Mouse (Mus musculus) urinary bladder, postnatal 10 days (tissue): ENCODE data around the gene Dna2.
A peak's percentile ranks its signal among the peaks of the same experiment; 100 is the strongest.
"Not testable (repeated sequence)": the region's sequence is repeated elsewhere in the genome, so short reads cannot be mapped to it uniquely, and the experiment has no call there.

Experiments used
- DNase-seq: peaks from one replicate; pipeline ENCODE4 v3.0.0; 2022; ENCODE audit warnings: low spot score

The Dna2 gene

DNA sequence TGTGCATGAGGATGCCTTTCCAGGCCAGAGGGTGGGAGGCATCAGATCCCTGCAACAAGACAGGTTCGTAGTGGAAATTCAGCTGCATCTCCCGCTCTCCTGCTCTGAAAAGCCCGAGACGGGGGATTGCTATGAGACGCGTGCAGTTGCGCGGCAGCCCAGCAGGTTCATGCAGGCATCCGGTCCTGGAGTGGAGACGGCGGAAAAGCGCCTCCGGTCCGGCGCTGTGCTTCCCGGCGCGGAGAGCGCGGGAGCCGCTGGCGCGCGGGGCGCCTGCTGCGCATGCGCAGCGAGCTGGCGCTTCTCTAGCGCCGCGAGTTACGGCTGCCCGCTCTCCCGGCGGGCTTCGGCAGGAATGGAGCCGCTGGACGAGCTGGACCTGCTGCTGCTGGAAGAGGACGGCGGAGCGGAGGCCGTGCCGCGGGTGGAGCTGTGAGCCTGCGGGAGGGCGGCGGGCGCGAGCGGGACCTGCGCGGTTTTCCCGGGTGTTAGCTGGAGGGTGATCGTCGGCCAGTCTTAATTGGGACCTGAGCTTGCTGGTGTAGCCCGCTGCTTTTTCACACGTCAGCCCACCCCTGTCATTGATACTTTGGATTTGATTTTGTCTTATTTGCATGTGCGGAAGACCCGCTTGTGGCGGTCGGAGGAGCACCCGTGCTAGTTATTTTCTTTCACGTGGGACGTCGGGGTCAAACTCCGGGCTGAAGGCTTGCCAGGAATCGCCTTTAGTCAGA lies at the start of gene Dna2:
Gene Dna2 (plus strand): TSS at position 289 of the 734 bp plus-strand sequence.
- DNase-seq, result no peak

DNA sequence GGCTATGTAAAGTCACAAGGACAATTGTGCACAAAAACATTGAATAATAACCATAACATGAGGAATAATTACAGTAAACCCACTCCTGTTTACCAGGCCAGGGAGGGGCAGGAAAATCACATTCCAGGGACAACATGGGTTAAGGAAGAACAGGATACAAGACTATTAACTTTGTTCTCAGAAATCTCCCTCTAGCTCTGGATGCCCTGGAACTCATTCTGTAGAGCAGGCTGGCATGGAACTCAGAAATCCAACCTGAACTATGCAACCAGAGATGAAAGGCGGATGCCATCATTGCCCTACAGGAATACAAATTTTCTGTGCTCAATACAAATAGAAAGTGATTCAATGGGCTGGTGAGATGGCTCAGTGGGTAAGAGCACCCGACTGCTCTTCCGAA lies 49.4 kb upstream of the Dna2 start:
- DNase-seq, result no peak

DNA sequence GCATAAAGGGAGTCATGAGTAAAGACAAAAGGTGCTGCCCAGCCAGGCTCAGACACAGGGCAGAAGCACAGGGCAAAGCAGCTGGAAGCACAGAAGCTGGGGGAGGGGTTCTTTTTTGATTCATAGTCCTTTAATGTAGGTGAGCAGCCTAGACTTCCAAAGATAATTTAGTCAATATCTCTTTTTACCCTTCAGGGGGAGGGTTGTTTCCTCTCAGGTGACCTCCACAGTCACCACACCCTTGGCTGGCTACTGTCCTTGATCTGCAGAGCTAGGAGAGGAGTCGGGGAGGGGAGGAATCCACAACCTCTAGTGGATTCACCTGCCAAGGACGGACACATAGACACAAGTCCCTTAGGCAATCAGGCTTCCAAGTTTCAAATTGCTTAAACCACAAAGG lies 48.8 kb upstream of the Dna2 start:
- no peak for DNase-seq

DNA sequence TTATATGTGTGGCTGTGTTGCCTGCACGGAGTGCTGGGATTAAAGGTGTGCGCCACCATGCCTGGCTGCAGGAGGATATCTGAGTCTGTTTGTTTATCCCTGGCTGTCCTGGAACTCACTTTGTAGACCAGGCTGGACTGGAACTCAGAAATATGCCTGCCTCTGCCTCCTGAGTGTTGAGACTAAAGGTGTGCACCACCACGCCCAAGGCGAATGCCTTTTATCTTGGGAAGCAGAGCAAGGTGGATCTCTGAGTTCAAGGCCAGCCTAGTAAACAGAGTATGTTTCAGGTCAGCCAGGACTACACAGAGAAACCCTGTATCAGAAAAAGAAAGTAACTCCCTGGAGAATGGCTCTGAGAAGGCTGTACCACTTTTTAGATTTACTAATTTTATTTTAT lies 46.7 kb upstream of the Dna2 start:
- DNase-seq, result no peak

DNA sequence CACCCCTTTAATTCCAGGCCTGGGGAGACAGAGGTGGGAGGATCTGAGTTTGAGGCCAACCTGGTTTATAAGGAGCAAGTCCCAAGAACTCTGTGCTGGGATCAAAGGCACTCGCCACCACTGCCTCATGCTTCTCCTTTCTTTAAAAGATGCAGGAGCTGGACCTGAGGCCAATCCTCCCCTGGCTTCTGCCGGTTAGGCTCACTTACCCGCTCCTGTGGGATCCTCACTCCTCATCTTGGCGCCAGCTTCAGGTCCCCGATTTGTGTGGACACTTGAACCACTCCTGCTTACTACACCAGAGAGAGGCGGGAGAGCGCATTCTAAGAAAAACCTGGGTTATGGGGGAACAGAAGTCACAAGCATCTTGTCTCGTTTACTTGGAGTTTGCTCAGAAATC lies 45.0 kb upstream of the Dna2 start:
- DNase-seq, result no peak

DNA sequence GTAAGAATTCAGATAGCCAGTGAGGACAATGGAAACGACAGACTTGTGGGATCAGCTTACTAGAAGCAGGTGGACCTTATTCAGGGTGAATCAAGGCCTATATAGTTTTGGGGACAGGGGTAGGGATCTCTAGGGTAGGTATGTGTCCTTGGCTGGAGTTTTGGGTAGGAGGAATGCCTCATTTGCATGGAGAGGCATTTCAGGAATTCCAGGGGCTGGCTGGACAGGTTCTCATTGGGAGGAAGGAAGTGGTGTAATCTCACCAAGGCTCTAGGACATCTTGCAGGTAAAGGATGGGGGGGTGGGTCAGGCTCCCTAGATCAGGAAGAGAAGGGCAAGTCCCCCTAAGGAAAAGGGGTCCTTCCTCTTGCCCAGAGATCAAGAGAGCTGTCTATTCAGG lies 44.0 kb upstream of the Dna2 start:
- DNase-seq, result no peak

DNA sequence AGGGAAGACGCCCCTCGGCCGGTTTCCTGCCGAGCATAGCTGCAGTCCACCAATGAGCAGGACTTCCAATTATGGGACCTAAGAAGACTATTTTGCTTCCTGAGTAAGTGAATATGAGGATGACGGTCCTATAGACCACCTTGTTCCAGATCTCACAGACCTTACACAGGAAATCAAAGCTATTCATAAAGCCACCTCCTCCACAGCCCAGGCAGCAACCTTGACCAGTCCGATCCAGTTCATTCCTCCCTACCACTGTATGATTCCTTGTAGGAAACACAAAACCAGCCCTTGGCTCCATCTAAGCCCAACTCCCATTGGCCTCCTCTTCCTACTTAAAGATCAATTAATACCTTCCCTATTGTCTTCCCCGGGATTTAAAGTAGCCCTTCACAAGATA lies 40.5 kb upstream of the Dna2 start:
- no peak for DNase-seq

DNA sequence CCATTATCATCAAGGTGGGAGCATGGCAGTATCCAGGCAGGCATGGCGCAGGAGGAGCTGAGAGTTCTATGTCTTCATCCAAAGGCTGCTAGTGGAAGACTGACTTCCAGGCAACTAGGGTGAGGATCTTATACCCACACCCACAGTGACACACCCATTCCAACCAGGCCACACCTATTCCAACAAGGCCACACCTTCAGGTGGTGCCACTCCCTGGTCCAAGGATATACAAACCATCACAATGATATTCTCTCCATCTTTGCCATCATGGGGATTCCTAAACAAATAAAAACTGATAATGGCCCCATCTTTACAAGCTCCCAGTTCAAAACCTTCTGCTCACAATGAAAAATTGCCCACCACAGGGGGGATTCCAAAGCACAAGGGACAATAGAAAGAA lies 37.9 kb upstream of the Dna2 start, which contains the start of gene Tet1:
Gene Tet1 (minus strand): TSS at position 101 of the 400 bp plus-strand sequence.
- not testable (repeated sequence) for DNase-seq

DNA sequence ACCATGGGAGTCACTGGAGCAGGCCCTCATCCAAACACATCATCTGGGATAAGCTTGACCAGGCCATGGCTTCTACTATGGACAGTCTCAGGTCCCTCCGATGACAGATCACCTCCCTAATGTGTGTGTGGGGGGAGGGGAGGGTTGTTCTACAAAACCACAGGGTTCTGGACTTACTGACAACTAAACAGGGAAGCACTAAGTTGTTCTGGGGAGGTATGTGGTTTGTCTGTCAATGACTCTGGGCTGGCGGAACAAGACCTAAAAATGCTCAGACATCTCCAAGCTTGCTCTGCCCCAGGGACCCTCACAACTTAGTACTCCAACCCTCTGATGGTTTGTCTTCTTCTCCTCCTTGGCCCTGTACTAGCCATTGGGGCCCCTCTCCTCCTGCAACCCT lies 35.7 kb upstream of the Dna2 start:
- no peak for DNase-seq

DNA sequence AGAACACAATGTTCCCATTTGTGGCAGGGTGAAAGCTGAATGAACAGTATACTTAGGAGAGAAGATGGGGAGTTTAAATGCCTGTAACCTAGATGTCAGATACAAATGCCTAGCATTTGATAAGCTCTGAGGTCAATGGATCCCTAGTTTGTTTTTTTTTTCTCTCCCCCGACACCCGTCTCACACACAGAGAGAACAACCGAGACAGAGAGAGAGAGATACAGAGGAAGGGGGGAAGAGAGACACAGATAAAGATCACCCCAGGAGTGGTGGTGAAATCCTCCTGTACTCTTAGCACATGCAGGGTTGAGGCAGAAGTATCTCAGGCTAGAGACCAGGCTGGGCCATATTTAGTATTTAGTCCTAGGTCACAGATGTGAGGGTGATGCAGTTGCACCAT lies 27.8 kb upstream of the Dna2 start:
- no peak for DNase-seq

DNA sequence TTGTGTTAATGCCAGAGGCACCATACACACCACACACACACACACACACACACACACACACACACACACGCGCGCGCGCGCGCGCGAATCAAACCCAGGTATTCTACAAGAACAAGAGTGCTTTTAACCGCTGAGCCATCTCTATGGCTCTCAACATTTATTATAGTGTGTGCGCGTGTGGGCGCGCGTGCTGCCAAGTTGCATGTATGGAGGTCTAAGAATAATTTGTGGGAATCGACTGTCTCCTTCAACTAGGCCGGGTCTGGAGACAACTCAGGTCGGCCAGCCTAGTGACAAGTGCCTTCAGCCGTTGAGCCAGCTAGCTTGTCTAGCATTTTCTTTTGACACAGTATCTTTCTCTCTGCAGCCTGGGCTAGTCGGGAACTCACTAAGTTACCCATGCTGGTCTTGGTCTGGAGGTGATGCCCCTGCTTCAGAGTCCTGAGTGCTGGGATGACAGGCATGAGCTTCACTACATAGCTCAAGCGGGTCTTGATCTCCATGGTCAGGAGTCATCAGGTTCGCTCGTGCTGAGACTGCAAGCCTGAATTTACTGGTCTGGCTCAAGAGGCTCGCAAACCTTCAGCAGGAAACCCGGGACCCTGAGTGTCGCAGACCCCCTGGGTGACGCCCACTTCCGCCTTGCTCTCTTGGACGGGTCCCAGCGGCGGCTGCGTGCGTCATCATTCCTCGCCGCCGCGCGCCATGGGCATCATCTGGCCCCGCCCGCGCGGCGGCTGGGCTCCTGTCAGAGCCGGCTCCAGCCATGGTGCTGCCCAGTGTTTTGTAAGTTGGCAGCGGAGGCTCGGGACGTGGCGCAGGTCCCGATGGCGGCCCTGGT lies 26.7 kb upstream of the Dna2 start, which contains the start of gene Slc25a16:
Gene Slc25a16 (plus strand): TSS at position 709 of the 841 bp plus-strand sequence.
- DNase-seq, result peak; percentile 56

DNA sequence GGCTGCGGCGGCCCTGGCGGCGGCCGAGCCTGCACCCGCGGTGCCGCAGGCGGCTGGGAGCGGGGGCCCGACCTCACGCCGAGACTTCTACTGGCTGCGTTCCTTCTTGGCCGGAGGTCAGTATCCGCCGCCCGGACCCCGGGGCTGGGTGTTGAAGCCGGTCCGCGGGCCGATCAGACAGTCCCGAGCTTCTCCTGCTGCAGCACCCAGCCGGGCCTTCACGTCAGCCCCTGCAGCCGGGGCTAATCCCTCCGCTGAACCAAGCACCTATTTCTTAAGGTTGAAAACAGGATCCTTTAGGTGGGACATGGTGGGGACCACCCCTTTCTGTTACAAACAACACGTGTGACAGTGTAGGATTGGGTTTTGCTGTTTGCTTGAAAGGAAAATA lies 26.1 kb upstream of the Dna2 start:
- DNase-seq, result no peak

DNA sequence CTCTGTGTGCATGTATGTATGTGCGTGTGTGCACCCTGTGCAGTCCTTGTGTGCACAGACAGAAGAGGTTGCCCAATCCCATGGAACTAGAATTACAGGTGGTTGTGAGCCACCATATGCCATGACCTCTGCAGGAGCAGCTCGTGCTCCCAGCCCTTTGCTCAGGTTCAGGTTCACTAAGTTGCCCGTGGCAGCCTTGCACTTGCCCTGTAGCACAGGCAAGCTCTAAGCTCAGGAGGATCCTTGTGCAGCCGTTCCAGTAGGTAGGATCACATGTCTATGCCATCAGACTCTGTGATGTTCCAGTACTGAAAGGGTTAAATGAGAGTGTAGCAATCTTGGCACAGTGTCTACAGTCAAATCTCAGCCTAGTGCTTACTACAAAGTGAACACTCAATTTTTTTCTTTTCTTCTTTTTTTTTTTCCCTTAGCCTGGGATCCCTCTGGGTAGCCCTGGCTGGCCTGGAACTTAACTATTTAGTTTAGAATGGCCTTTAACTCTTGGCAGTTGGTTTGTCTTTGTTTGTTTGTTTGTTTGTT lies 22.7 kb upstream of the Dna2 start:
- no peak for DNase-seq

DNA sequence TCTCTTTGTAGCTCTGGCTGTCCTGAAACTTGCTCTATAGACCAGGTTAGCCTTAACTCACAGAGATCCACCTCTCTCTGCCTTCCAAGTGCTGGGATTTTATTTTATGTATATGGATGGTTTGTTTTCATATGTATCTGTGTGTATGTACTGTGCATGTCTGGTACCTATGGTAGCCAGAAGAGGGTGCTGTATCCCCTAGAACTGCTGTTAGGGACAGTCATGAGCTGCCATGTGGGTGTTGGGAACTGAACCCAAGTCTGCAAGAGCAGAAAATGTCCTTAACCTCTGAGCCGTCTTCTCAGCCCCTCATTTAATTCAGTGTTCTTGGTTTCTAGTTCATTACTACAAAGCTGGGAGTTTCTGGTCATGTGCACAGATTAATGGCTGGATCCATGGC lies 14.4 kb upstream of the Dna2 start:
- no peak for DNase-seq

DNA sequence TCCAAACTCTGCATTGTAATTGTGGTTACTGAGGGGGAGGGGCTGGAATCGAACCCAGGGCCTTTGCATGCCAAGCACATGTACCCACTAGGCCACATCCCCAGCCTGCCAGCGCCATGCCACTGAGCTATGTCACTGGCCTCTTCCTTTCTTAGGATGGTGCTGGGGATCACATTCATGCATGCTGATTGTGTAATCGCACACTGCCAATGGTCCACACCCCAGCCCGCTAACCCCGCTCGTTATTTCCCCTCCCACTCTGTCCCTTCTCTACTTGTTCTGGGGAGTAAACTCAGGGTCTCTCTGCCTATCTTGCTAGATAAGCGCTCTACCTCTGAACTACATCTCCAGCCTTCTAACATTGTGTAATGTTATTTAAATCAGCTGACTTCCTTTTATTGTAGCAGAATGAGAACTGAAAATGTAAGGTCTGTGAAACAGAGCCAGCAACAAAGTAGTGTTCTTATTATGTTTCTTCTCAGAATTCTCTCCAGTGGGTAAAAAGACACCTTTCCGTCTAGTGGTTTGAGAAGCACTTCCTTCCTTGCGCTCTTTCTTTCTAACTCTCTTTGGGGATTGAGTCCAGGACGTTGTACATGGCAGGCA lies 1.7 kb upstream of the Dna2 start:
- no peak for DNase-seq

DNA sequence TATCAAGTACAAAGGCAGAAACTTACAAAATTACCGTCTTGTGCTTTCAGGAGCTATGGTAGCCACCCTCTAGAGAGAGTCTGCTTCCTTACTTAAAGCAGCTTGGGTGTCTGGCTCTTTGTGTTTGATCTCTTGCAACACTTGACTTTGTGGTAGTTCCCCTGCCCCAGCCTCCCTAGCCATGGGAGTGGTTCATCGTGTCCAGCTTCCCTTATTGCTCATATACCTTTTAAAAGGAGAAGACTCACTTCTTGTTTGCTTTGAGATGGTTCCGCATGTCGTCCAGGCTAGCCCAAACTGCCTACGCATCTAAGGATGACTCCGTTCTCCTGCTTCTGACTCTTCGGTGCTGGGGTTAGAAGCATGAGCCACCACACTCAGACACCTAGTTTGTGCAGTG lies 1.7 kb downstream of the Dna2 start:
- DNase-seq, result no peak

DNA sequence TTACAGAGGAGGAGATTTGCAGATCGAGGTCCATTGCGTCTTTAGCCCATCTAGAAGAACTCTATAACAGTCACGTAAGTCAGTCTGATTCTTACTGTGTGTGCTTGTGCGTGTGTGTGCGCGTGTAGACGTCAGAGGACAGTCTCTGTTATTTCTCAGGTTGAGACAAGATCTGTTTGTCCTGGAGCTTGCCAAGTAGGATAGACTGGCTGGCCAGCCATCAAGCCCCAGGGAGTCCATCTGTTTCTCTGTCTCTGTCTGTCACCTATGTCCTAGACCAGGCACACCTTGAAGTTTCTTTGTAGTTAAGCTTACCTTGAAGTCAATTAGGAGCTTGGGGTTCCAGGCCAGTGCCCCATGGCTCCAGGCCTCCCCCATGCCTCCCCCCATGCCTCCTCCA lies 17.1 kb downstream of the Dna2 start:
- no peak for DNase-seq

DNA sequence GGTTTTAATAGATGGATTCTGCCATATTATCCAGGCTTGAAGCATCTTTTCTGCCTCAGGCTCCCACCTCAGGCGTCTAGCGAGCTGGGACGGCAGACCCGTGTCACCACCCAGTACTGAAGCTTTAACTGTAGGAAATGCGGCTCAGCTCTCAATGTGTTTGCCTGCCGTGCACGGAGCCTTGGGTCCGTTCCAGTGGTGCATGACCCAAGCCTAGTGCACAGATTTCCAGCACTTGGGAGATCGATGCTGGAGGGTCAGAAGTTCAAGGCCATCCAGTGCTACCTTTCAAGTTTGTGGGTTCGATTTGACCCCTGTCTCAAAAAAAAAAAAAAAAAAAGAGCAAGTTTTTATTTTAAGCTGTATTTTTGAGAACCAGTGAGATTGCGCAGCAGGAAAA lies 19.0 kb downstream of the Dna2 start:
- no peak for DNase-seq

DNA sequence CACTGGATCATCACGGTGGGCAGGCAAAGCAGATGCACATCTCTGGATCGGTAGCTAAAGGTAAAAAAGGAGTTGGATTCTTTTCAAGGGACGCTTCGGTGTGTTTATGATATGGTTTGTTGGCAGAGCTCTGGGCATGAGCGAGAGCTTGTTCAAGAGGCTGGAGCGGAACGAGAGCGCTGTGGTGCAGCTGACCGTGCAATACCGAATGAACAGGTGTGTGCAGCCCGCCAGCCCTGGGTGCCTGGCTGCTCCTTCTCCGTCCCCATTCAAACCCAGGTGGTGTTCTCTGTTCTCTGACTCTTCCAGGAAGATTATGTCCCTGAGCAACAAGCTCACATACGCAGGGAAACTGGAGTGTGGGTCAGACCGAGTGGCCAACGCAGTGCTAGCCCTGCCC lies 19.5 kb downstream of the Dna2 start:
- DNase-seq, result no peak

DNA sequence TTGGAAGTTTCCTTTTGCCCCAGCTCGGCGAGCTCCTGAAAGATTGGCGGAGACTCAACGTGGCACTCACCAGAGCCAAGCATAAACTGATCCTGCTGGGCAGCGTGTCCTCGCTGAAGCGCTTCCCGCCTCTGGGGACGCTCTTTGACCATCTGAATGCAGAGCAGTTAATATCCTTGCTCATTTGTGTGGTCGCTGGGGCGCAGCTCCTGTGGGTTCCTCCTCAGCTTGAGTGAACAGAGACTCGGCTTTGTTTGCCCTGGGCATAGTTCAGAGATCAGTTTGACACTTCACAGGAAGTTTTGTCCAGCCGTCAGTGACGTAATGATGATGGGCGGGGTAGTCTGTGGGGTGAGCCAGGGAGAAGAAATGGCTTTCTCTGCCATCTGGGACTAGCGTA lies 25.0 kb downstream of the Dna2 start:
- no peak for DNase-seq

DNA sequence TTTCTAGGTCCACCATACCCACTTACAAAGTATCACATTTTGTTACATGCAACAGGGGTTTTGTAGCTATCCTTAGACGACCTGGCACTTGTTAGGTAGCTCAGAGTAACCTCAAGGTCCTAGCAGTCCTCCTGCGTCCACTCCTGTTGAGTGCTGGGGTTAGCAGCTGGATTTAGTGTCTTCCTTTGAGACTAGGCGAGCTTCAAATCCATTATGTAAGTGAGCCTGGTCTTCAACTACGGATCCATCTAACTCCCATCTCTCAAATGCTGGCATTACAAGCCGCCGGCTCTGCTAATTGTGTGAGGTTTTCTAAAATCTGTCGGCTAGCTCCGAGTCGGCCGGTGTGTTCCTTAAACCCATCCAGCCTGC lies 32.8 kb downstream of the Dna2 start:
- no peak for DNase-seq

DNA sequence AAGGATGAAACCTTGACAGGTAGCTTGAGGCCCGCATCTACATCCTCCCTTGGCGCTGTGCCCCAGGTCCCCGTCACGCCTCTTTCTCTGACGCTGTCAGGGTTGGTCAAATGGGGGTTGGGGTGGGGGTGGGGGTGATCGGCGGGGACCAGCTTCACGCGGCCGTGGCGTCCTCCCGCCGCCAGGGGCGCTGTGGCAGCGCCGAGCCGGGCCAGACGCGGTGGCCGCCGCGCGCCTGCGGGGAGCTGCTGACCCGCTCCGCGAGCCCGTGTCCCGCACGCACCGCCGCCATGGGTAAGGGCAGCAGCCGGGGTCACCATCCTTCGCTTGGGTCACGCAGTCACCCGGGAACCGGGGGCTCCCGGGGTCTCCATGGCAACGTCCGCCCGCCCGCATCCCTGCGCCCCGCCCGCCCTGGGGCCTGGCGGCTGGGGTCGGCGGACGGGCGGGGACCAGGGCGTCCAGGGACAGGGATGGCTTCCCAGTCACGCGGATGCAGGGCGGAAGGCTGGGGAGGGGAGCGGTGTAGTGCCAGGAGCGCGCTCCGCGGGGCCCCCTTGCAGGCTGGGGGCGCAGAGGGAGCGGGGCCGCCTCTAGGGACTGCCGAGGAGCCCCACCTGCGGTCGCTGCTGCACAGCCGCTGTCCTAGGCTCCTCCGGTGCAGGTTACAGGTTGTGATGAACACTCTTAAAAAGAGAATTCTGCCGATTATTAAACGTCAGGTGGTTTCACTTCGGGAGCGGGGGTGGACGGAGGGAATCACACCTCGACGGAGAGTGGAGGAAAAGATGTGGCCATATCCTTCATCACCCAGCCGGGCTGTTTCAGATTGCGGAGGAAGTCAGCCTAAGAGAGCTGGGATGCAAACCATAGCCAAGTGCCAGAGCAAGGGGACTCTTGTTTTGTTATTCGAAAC lies 33.5 kb downstream of the Dna2 start, which contains the start of gene Rufy2:
Gene Rufy2 (plus strand): TSS at position 185 of the 916 bp plus-strand sequence.
- DNase-seq, result peak; percentile 50
